Mouse (Mus musculus) left cerebral cortex, postnatal 4 days (tissue): ENCODE data around the gene Akap11. TPM values are rescaled to one million over a fixed set of nuclear protein-coding genes. Genes with fewer than 3 reads are reported as not detected.
A peak's percentile ranks its signal among the peaks of the same experiment; 100 is the strongest.

Experiments used
- DNase-seq: peaks from one replicate; pipeline ENCODE4 v3.0.0-alpha.2; 2022
- intact Hi-C: fragments of 180-260 bp; cut with DNase I; formaldehyde crosslinking; loops from one replicate; pipeline ENCODE4 v1.15.1; 2025
- total RNA-seq, 2 experiments: library from RNA; stranded (reverse); gene quantifications; 2 replicates each; pipeline ENCODE4 v1.2.3; 2021

The Akap11 gene
- total RNA-seq, 2 experiments from 2014 or later: 133 to 141 TPM

GRCm38 (mm10) chr14:78530256-78530655 lies 6.4 kb downstream of the Akap11 start:
- intact Hi-C loops: no loop called here
- no peak for DNase-seq

- DNase-seq: no peak
- intact Hi-C loops: no loop called here
Measured at GRCm38 (mm10) chr14:78528461-78529425, 7.9 kb downstream of the Akap11 start.

- DNase-seq: no peak
- intact Hi-C loops: no loop called here
Measured at GRCm38 (mm10) chr14:78526907-78527306, 9.7 kb downstream of the Akap11 start.

GRCm38 (mm10) chr14:78526475-78526874 lies 10.1 kb downstream of the Akap11 start:
- intact Hi-C loops: no loop called here
- DNase-seq: no peak

GRCm38 (mm10) chr14:78525611-78526457 lies 10.8 kb downstream of the Akap11 start:
- intact Hi-C loops: no loop called here
- peak; percentile 13 for DNase-seq

GRCm38 (mm10) chr14:78525059-78525458 lies 11.5 kb downstream of the Akap11 start:
- intact Hi-C loops: no loop called here
- no peak for DNase-seq

- intact Hi-C loops: loop anchor here (10.0 kb wide), 1 partner anchor 84 kb away; no protein-coding TSS in a partner anchor
- DNase-seq: peak; percentile 12
Measured at GRCm38 (mm10) chr14:78510713-78511112, 25.9 kb downstream of the Akap11 start.

GRCm38 (mm10) chr14:78509791-78510190 lies 26.8 kb downstream of the Akap11 start:
- DNase-seq: no peak
- intact Hi-C loops: loop anchor here (10.0 kb wide), 1 partner anchor 85 kb away; no protein-coding TSS in a partner anchor

- no peak for DNase-seq
- intact Hi-C loops: no loop called here
Measured at GRCm38 (mm10) chr14:78500578-78500977, 36.0 kb downstream of the Akap11 start.

- intact Hi-C loops: no loop called here
- no peak for DNase-seq
Measured at GRCm38 (mm10) chr14:78496691-78497090, 39.9 kb downstream of the Akap11 start.

- no peak for DNase-seq
- intact Hi-C loops: no loop called here
Measured at GRCm38 (mm10) chr14:78495241-78495640, 41.4 kb downstream of the Akap11 start.

GRCm38 (mm10) chr14:78492602-78493001 lies 44.0 kb downstream of the Akap11 start:
- intact Hi-C loops: no loop called here
- no peak for DNase-seq

- no peak for DNase-seq
- intact Hi-C loops: no loop called here
Measured at GRCm38 (mm10) chr14:78491432-78491831, 45.2 kb downstream of the Akap11 start.

GRCm38 (mm10) chr14:78482385-78483231 lies 54.0 kb downstream of the Akap11 start:
- DNase-seq: peak; percentile 65
- intact Hi-C loops: loop anchor here (5.0 kb wide), 1 partner anchor 1340 kb away; no protein-coding TSS in a partner anchor

- no peak for DNase-seq
- intact Hi-C loops: no loop called here
Measured at GRCm38 (mm10) chr14:78474058-78474457, 62.5 kb downstream of the Akap11 start.

- no peak for DNase-seq
- intact Hi-C loops: no loop called here
Measured at GRCm38 (mm10) chr14:78470714-78471113, 65.9 kb downstream of the Akap11 start.

- intact Hi-C loops: no loop called here
- no peak for DNase-seq
Measured at GRCm38 (mm10) chr14:78468991-78469390, 67.6 kb downstream of the Akap11 start.

- DNase-seq: no peak
- intact Hi-C loops: no loop called here
Measured at GRCm38 (mm10) chr14:78467994-78468393, 68.6 kb downstream of the Akap11 start.

GRCm38 (mm10) chr14:78464353-78464752 lies 72.3 kb downstream of the Akap11 start:
- no peak for DNase-seq
- intact Hi-C loops: no loop called here

- no peak for DNase-seq
- intact Hi-C loops: no loop called here
Measured at GRCm38 (mm10) chr14:78459121-78459520, 77.5 kb downstream of the Akap11 start.
